Mouse (Mus musculus) urinary bladder, postnatal 10 days (tissue): ENCODE results near the gene Nfe2l3.

ENCODE experiments used
- DNase-seq: peaks from one replicate; pipeline ENCODE4 v3.0.0; 2022; ENCODE audit warnings: low spot score

Nfe2l3 gene

DNA sequence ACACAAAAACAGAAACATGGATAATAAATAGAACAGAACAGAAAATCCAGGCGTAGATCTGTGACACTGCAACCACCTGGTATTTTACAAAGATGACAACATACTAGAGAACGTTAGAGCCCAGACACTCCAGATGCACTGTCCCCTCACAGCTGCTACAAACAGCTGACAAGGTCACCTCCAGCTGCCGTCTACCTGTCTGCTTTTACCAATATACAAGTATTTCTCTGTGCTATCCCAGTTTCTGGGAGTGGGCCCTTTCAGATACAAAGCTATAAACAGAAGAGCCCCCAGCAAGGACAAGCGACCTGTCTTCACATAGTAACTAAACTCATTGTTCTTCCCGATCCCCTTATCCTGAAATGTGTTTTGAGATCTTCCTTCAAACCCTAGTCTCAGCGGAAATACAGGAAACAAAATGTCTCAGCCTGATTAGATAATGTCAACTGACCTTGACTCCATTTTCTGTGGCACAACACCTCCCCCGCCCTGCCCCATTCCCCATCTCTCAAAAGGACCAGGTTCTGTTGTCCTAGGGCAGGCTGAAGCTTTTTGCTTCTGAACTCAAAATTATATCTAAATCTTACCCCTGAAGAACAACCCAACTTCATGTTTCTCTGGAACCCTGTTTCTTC is 53.7 kb downstream of the Nfe2l3 start:
- DNase-seq = no peak

DNA sequence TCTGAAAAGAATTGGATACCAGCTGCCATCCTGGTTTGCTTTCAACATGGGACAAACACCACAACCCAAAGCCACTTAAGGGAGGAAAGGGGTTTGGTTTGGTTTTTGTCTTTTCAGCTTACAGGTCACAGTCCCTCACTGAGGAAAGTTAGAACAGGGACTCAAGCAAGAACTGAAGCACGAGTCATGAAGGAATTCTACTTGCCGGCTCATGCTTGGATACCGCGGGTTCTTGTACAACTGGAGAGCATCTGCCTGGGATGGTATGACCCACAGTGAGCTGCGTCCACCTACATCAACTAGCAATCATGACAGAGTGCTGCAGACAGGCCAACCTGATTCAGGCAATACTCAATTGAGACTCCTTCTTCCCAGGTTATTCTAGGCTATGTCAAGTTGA is 54.3 kb downstream of the Nfe2l3 start:
- DNase-seq = no peak

DNA sequence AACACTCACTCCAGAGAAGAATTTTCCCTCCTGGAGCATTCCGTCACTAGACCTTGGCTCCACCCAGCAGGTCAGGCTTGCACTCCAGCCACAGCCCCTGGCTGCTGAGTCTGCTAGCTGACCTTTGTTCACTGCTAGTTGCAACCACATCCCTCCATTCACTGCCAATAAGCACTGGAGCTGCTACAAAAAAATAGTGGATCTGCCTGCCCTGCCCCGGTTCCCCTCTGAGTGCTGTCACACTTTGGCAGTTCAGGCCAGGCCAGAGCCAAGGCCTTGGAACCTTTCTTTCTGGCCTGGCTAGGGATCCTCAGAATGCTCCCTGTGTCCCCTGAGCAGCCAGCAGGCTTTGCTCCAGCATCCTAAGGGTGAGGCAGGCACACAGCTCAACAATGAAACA is 57.3 kb downstream of the Nfe2l3 start:
- no peak for DNase-seq

DNA sequence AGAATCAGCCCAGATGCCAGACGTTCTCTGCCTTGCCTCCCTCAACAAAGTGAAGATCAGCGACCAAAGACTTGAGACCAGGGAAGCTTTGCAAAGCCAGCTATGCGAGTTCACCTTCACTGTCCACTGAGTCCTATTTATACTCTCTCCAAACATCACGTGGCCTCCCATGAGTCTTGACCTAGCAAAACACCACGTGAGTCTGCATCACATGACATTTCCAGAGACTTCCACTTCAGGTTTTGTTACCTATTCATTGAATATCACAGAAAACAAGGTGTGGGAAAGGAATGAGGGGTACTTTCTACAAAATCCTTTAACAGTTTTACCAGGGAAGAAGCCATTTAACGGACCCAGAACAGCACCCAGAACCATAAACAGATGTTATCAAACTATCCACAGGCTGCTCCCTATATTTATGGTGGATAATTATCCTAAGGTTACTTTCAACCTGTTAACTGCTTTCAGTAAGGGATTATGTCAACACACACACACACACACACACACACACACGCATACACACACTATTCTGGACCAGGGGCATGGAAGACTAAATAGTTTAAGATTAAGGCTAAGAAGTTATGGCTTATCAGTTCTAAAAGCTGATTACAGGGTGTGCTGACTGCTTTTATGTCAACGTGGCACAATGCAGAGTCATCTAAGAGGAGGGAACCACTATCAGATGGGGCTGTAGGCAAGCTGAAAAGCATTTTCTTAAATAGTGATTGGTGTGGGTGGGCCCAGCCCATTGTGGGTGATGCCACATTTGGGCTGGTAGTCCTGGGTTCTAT is 65.0 kb downstream of the Nfe2l3 start:
- no peak for DNase-seq

DNA sequence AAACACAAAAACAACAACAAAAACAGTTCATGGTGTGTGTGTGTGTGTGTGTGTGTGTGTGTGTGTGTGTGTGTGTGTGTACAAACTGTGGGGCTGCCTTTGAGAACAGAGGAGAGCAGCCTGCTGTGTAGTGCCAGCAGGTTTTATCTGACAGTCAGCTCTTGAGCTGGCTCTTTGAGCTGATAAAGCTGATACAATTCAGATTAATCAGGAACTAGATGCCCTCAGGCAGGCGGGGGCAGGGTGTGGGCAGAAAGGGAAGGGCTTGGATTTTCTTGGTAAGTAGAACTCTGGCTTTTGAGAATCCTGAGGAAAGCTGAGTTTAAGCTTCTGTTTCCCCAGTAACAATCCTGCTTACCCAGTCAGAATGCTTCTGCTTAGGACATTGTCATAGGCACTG is 73.2 kb downstream of the Nfe2l3 start:
- no peak for DNase-seq

- DNase-seq = no peak
Observed at GRCm38 (mm10) chr6:51507556-51507955, 75.1 kb downstream of the Nfe2l3 start.
